Mouse (Mus musculus) kidney, postnatal 0 days (tissue): ENCODE results near the gene Mypn. TPM values are rescaled to one million over a fixed set of nuclear protein-coding genes. Genes with fewer than 3 reads are reported as not detected.

Experiments used
- ATAC-seq: fragments of 200-750 bp; cut with Nextera tagmentation; replicated peaks from 2 replicates; pipeline ENCODE4 v1.8.0; 2017; ENCODE audit warnings: low read depth, moderate number of reproducible peaks, moderate TSS enrichment, moderate library complexity; ENCODE audit not compliant: low FRiP score
- DNase-seq: peaks from one replicate; pipeline ENCODE4 v3.0.0-alpha.2; 2016; ENCODE audit warnings: low spot score
- H3K27ac ChIP-seq: fragments of 300-500 bp; sonication (generic); 2 replicates; pipeline ENCODE4 v1.5.1; 2014; ENCODE audit warnings: mild to moderate bottlenecking
- H3K27me3 ChIP-seq: fragments of 300-500 bp; sonication (generic); 2 replicates; pipeline ENCODE4 v1.6.1; 2014; ENCODE audit warnings: low read length, mixed read lengths; ENCODE audit not compliant: insufficient read depth
- H3K36me3 ChIP-seq: fragments of 300-500 bp; sonication (generic); 2 replicates; pipeline ENCODE4 v1.6.1; 2014; ENCODE audit warnings: low read length, mixed read lengths; ENCODE audit not compliant: insufficient read depth
- H3K4me1 ChIP-seq: fragments of 300-500 bp; sonication (generic); replicated peaks from 2 replicates; pipeline ENCODE4 v1.6.1; 2014; ENCODE audit warnings: antibody characterized with exemption, low read length, mixed read lengths; ENCODE audit not compliant: insufficient read depth
- H3K4me2 ChIP-seq: fragments of 300-500 bp; sonication (generic); 2 replicates; pipeline ENCODE4 v1.6.1; 2014; ENCODE audit warnings: mild to moderate bottlenecking, low read length, moderate library complexity, mixed read lengths
- H3K4me3 ChIP-seq: fragments of 300-500 bp; sonication (generic); replicated peaks from 2 replicates; pipeline ENCODE4 v1.5.1; 2014; ENCODE audit warnings: low read depth, low read length
- H3K9ac ChIP-seq: fragments of 300-500 bp; sonication (generic); 2 replicates; pipeline ENCODE4 v1.6.1; 2014; ENCODE audit warnings: low read depth, low read length
- H3K9me3 ChIP-seq: fragments of 300-500 bp; sonication (generic); replicated peaks from 2 replicates; pipeline ENCODE4 v1.6.1; 2016; ENCODE audit warnings: low read length, inconsistent platforms, mixed read lengths
- CTCF ChIP-seq: IDR thresholded peaks from 2 replicates; pipeline ENCODE4 v1.5.1; 2016; ENCODE audit warnings: antibody characterized with exemption, low read depth, mild to moderate bottlenecking, moderate library complexity
- WGBS: fragments of 180-500 bp; shearing (Covaris S2); extraction: QIAGEN DNeasy Blood & Tissue Kit; methylation state at CpG from one replicate; pipeline ENCODE4 v1.1.7; 2014; 5-methylcytosine and 5-hydroxymethylcytosine counted together
- polyA plus RNA-seq: library from polyadenylated mRNA; unstranded; fragments of >200 nt; fragmentation: Nextera tagmentation; extraction: Ambion mirVana; gene quantifications from 2 replicates; pipeline ENCODE4 v1.2.1, GENCODE M21; 2015

Gene Mypn
- polyA plus RNA-seq, 1 experiment from 2014 or later, result not detected

GRCm38 (mm10) chr10:63113716-63114360, 89.9 kb downstream of the Mypn start:
- H3K4me1 ChIP-seq, result no peaks in the 10 kb centered on the region
- no peaks in the 10 kb centered on the region for H3K9me3 ChIP-seq
- H3K27ac ChIP-seq, result no peak overlapping the region
- WGBS, result 86% methylated on average over 6 of the region's 6 CpGs
- no peak for ATAC-seq
- H3K4me3 ChIP-seq, result no peak overlapping the region
- no peak for DNase-seq
- H3K4me2 ChIP-seq, result no peak overlapping the region
- no peak for TF ChIP-seq CTCF
- H3K36me3 ChIP-seq, result no peaks in the 10 kb centered on the region
- no peak overlapping the region for H3K9ac ChIP-seq
- H3K27me3 ChIP-seq, result no peaks in the 10 kb centered on the region

- no peaks in the 10 kb centered on the region for H3K27me3 ChIP-seq
- peak; percentile 59; the same call in 1 of the 2 replicates for ATAC-seq
- no peak overlapping the region for H3K4me2 ChIP-seq
- WGBS, result 45% methylated on average over 5 of the region's 5 CpGs
- no peak overlapping the region for H3K4me3 ChIP-seq
- H3K27ac ChIP-seq, result no peak overlapping the region
- peak; percentile 60 for TF ChIP-seq CTCF
- H3K9me3 ChIP-seq, result no peaks in the 10 kb centered on the region
- H3K4me1 ChIP-seq, result no peaks in the 10 kb centered on the region
- no peak overlapping the region for H3K9ac ChIP-seq
- peak; percentile 65 for DNase-seq
- no peaks in the 10 kb centered on the region for H3K36me3 ChIP-seq
Measured at GRCm38 (mm10) chr10:63113027-63113604, 90.6 kb downstream of the Mypn start.

- Histone ChIP-seq H3K4me3 (peak overlapping the region; percentile 52), H3K4me2 (peak overlapping the region; percentile 99), H3K27me3 (peaks cover 17% of the 10 kb centered on the region; the same call in 1 of the 2 replicates), H3K9ac (peak overlapping the region; percentile 36; the same call in 1 of the 2 replicates), H3K9me3 (no peaks in the 10 kb centered on the region), H3K27ac (no peak overlapping the region), H3K36me3 (no peaks in the 10 kb centered on the region), H3K4me1 (peaks cover 3% of the 10 kb centered on the region; the same call in 1 of the 2 replicates)
- WGBS, result 10% methylated on average over 9 of the region's 9 CpGs
- ATAC-seq (no peak), DNase-seq (no peak)
- TF ChIP-seq CTCF, result no peak
Measured at GRCm38 (mm10) chr10:63100657-63101056, 103.1 kb downstream of the Mypn start.

GRCm38 (mm10) chr10:63099941-63100562, 103.7 kb downstream of the Mypn start:
- Histone ChIP-seq H3K36me3 (no peaks in the 10 kb centered on the region), H3K27me3 (peaks cover 17% of the 10 kb centered on the region; the same call in 1 of the 2 replicates), H3K4me2 (peak overlapping the region; percentile 99), H3K9ac (peak overlapping the region; percentile 36), H3K4me3 (peak overlapping the region; percentile 52), H3K4me1 (peaks cover 3% of the 10 kb centered on the region; the same call in 1 of the 2 replicates), H3K27ac (no peak overlapping the region), H3K9me3 (no peaks in the 10 kb centered on the region)
- ATAC-seq, result peak; percentile 74
- TF ChIP-seq CTCF, result no peak
- peak; percentile 48 for DNase-seq
- under 1% methylated on average over 41 of the region's 62 CpGs for WGBS

- Histone ChIP-seq H3K9ac (peak within 1 kb of the TSS; percentile 36), H3K27ac (no peak within 1 kb of the TSS), H3K4me3 (peak within 1 kb of the TSS; percentile 52), H3K9me3 (no peaks in the 10 kb centered on the region), H3K4me1 (peaks cover 3% of the 10 kb centered on the region; the same call in 1 of the 2 replicates), H3K27me3 (peaks cover 17% of the 10 kb centered on the region; the same call in 1 of the 2 replicates), H3K4me2 (peak within 1 kb of the TSS; percentile 99), H3K36me3 (no peaks in the 10 kb centered on the region)
- no peak for TF ChIP-seq CTCF
- 4% methylated on average over 16 of the region's 16 CpGs for WGBS
- DNase-seq (no peak), ATAC-seq (no peak)
Measured at GRCm38 (mm10) chr10:63099521-63099920, 104.2 kb downstream of the Mypn start, which contains the start of gene Atoh7. Gene Atoh7 (plus strand): TSS chr10:63099651.

- no peak for ATAC-seq
- no peak overlapping the region for H3K27ac ChIP-seq
- peaks cover 3% of the 10 kb centered on the region; the same call in 1 of the 2 replicates for H3K4me1 ChIP-seq
- DNase-seq, result no peak
- H3K36me3 ChIP-seq, result no peaks in the 10 kb centered on the region
- peaks cover 17% of the 10 kb centered on the region; the same call in 1 of the 2 replicates for H3K27me3 ChIP-seq
- H3K9ac ChIP-seq, result no peak overlapping the region
- no peaks in the 10 kb centered on the region for H3K9me3 ChIP-seq
- WGBS, result 70% methylated on average over 12 of the region's 12 CpGs
- no peak overlapping the region for H3K4me3 ChIP-seq
- no peak overlapping the region for H3K4me2 ChIP-seq
- no peak for TF ChIP-seq CTCF
Measured at GRCm38 (mm10) chr10:63098191-63098590, 105.6 kb downstream of the Mypn start.
